Mouse (Mus musculus) small intestine, adult 2 months (tissue): ENCODE data around the gene Dpp10.

Experiments used
- CTCF ChIP-seq: fragments of 200-500 bp; IDR thresholded peaks from 2 replicates; pipeline ENCODE4 v1.5.1; 2012; ENCODE audit warnings: low read depth, mild to moderate bottlenecking, control low read depth, inconsistent platforms, low read length, moderate library complexity, mixed read lengths; ENCODE audit not compliant: insufficient replicate concordance, insufficient read length; ENCODE audit errors: extremely low read depth
- POLR2A ChIP-seq: fragments of 200-500 bp; IDR thresholded peaks from 2 replicates; pipeline ENCODE4 v1.6.1; 2012; ENCODE audit warnings: low read depth, mild to moderate bottlenecking, control low read depth, inconsistent platforms, low read length, moderate library complexity

DNA sequence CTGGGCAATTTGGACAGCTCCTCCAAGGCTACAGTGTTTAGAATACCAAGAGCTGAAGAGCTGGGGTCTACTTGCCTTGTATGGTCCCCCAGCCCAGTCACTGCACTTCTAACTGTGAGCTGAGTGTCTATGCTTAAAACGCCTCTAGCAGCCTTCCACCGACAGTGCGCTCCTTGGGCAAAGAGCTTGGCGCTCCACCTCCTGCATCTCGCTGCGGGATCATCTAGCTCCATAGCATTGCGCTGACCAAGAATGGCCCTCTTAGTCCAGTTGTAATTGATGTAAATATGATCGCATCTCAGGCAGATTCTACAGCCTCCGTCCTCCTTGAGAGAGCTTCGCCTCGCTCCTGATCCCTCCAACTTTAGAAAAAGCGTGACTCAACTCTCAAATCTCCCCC is 1.2 kb downstream of the Dpp10 start:
- TF ChIP-seq POLR2A (no peak), CTCF (no peak)
